In the genomic region with DNA sequence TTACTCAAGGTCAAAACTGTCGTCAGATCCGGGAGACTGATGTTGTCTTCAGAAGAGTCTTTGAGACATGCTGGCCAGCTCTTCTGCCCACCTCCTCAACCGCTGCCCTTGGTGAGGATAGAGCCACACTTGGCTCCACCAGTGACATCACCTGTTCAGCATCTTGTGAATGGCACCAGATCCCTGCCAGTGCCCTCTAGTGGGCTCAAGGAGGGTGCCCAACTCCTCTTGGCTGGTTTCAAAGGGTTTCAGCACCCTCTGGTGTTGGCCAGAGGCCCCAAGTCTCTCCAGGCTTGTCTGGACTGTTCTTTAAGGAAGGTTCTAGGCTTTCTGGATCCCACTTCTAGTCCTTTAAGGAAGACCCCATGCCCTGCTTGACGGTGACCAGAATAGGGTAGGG, we compare ENCODE assay signal across 9 mouse cellular contexts. TPM values are rescaled to one million over a fixed set of nuclear protein-coding genes. Genes with fewer than 3 reads are reported as not detected.
DNase-seq lines count a peak whose midpoint lies in the region; ATAC-seq and TF ChIP-seq lines count a peak whose summit lies in the region.
"Had no signal": no experiment of that assay in that cellular context is flagged by ENCODE, and none has a peak within 500 bp of the region (broad histone marks: within the 10 kb centered on the region; RNA-seq: fewer than 3 reads in every experiment).

No protein-coding gene starts in this region.

- H3K4me2 ChIP-seq in embryonic facial prominence, embryonic 14.5 days (ENCODE audit: low read depth, low read length), result no peak overlapping the region
- no peak overlapping the region for H3K4me2 ChIP-seq in stomach, embryonic 14.5 days (replicated peaks; ENCODE audit: low read depth, low read length)

- DNase-seq in gastrocnemius, adult 2 months, result no peak
- DNase-seq in gastrocnemius, postnatal 25 days, result no peak
- DNase-seq in urinary bladder, postnatal 36 days (ENCODE audit: low spot score in 2 of 2), result peak; percentile 55 to 64
- DNase-seq in urinary bladder, postnatal 25 days (ENCODE audit: low spot score), result no peak
- DNase-seq in embryonic facial prominence, embryonic 14.5 days (ENCODE audit: low spot score), result peak; percentile 61
- DNase-seq in lung, adult 18-20 months, result peak; percentile 48 to 66
- DNase-seq in cerebellum, adult 11-12 months, result no peak

- 39% methylated on average over 4 of the region's 4 CpGs for WGBS in embryonic facial prominence, embryonic 14.5 days
- WGBS in stomach, embryonic 14.5 days, result 49% methylated on average over 4 of the region's 4 CpGs

- peak; percentile 65 for TF ChIP-seq CTCF in gastrocnemius, adult 2 months (IDR thresholded peaks at IDR 0.05)

- intact Hi-C loops in gastrocnemius, adult 2 months (cut with DNase I), result loop anchor here (5.0 kb wide), 1 partner anchor 127 kb away; no protein-coding TSS in a partner anchor

- no peak overlapping the region for H3K9ac ChIP-seq in embryonic facial prominence, embryonic 14.5 days (ENCODE audit: low read depth, low read length)
- no peak overlapping the region for H3K9ac ChIP-seq in stomach, embryonic 14.5 days (replicated peaks; ENCODE audit: low read depth, low read length)

- H3K27me3 ChIP-seq in embryonic facial prominence, embryonic 14.5 days (replicated peaks; ENCODE audit: control insufficient read depth, insufficient read depth, low read length), result peaks cover 54% of the 10 kb centered on the region
- H3K27me3 ChIP-seq in stomach, embryonic 14.5 days (ENCODE audit: control insufficient read depth, insufficient read depth, low read length), result peaks cover 28% of the 10 kb centered on the region

- ATAC-seq in embryonic facial prominence, embryonic 14.5 days (ENCODE audit: low read depth), result peak; percentile 47; the same call in 1 of the 2 replicates
- peak; percentile 37; the same call in 1 of the 2 replicates for ATAC-seq in stomach, embryonic 14.5 days (ENCODE audit: insufficient number of reproducible peaks, insufficient read depth, low FRiP score, low read depth)

- H3K36me3 ChIP-seq in embryonic facial prominence, embryonic 14.5 days (ENCODE audit: control insufficient read depth, insufficient read depth, low read length), result no peaks in the 10 kb centered on the region
- no peaks in the 10 kb centered on the region for H3K36me3 ChIP-seq in stomach, embryonic 14.5 days (ENCODE audit: control insufficient read depth, insufficient read depth, low read length)

- H3K9me3 ChIP-seq in embryonic facial prominence, embryonic 14.5 days (ENCODE audit: control insufficient read depth, low read length), result no peaks in the 10 kb centered on the region
- no peaks in the 10 kb centered on the region for H3K9me3 ChIP-seq in stomach, embryonic 14.5 days (ENCODE audit: control insufficient read depth, low read depth, low read length)

- H3K27ac ChIP-seq in gastrocnemius, adult 2 months, result no peak overlapping the region
- H3K27ac ChIP-seq in embryonic facial prominence, embryonic 14.5 days (replicated peaks; ENCODE audit: low read depth, low read length), result no peak overlapping the region
- no peak overlapping the region for H3K27ac ChIP-seq in stomach, embryonic 14.5 days (ENCODE audit: low read length)

- H3K4me1 ChIP-seq in embryonic facial prominence, embryonic 14.5 days (ENCODE audit: control insufficient read depth, insufficient read depth, low read length), result no peaks in the 10 kb centered on the region
- H3K4me1 ChIP-seq in stomach, embryonic 14.5 days (ENCODE audit: control insufficient read depth, insufficient read depth, low read length), result no peaks in the 10 kb centered on the region

- H3K4me3 ChIP-seq in gastrocnemius, adult 2 months, result no peak overlapping the region
- H3K4me3 ChIP-seq in embryonic facial prominence, embryonic 14.5 days (ENCODE audit: low read depth, low read length), result no peak overlapping the region
- no peak overlapping the region for H3K4me3 ChIP-seq in stomach, embryonic 14.5 days (ENCODE audit: low read depth, low read length)

RNA-seq across cellular contexts. Expression of a gene that starts 11.8 kb away (rescaled TPM):
- not detected for total RNA-seq in gastrocnemius, adult 2 months (2021)
- not detected for total RNA-seq in gastrocnemius, postnatal 25 days (2021)
- polyA plus RNA-seq in embryonic facial prominence, embryonic 14.5 days (2014; fragmentation: Nextera tagmentation; extraction: Ambion mirVana), result 2.0 and 2.4 TPM in 2 replicates
- 5.5 and 6.9 TPM in 2 replicates for polyA plus RNA-seq in stomach, embryonic 14.5 days (2014; fragmentation: Nextera tagmentation; extraction: Ambion mirVana)
- polyA plus RNA-seq: limb, embryonic 14.5 days had no signal

RNA-seq across cellular contexts. Expression of a gene that starts 50.8 kb away (rescaled TPM):
- total RNA-seq in gastrocnemius, adult 2 months (2021), result 10 to 100 TPM; 21.2 to 28.7 TPM
- 10 to 100 TPM; 18.0 to 18.9 TPM for total RNA-seq in gastrocnemius, postnatal 25 days (2021)
- 12.1 and 14.2 TPM in 2 replicates for polyA plus RNA-seq in embryonic facial prominence, embryonic 14.5 days (2014; fragmentation: Nextera tagmentation; extraction: Ambion mirVana)
- polyA plus RNA-seq in stomach, embryonic 14.5 days (2014; fragmentation: Nextera tagmentation; extraction: Ambion mirVana), result 14.9 and 18.4 TPM in 2 replicates

Comparison
In these comparisons a context has a peak if more than half of its experiments do, and no peak if none do; other contexts are left out.
1. DNase-seq: peak in urinary bladder, postnatal 36 days (2 of 2), embryonic facial prominence, embryonic 14.5 days (single experiment) and lung, adult 18-20 months (2 of 2); none in gastrocnemius, adult 2 months (single experiment), gastrocnemius, postnatal 25 days (single experiment), urinary bladder, postnatal 25 days (single experiment) and cerebellum, adult 11-12 months (single experiment).